Mouse (Mus musculus) embryo, embryonic 9.5 days (tissue): Measurements from ENCODE around the gene Itga8.

Experiments used
- DNase-seq: peaks from one replicate; pipeline ENCODE4 v3.0.0-alpha.2; 2017; ENCODE audit errors: extremely low spot score

The Itga8 gene

DNA sequence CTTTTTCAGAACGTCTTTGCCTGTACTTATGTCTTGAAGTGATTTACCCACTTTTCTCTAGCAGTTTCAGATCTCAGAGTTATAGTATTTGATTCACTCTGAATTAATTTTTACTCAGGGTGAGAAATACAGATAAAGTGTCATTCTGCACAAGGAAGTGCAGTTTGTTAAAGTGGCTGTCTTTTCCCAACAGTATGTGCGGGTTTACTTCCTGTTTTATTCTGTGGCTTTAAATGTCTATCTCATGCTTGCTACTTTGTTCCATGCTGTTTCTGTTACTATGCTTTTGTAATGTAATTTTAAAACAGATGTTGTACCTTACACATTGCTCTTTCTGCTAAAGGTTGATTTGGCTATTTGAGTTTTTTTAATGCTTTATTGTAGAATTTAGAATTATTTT lies 216.2 kb downstream of the Itga8 start:
- DNase-seq, result no peak

DNA sequence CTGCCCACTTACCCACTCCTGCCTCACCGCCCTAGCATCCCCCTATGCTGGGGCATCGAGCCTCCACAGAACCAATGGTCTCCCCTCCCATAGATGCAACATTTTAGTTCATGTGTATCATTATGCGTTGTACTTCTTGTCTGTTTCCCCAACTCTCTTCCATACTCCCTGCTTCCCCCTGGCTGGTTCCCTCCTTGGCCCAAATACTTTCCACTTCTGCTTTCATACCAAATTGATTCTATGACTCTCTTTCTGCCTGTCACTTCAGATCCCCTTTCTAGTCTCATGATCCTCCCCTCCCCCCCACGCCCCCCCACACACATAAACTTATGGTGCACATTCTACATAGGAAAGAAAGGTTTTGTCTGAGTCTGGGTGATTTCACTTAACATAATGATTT lies 217.4 kb downstream of the Itga8 start:
- no peak for DNase-seq

DNA sequence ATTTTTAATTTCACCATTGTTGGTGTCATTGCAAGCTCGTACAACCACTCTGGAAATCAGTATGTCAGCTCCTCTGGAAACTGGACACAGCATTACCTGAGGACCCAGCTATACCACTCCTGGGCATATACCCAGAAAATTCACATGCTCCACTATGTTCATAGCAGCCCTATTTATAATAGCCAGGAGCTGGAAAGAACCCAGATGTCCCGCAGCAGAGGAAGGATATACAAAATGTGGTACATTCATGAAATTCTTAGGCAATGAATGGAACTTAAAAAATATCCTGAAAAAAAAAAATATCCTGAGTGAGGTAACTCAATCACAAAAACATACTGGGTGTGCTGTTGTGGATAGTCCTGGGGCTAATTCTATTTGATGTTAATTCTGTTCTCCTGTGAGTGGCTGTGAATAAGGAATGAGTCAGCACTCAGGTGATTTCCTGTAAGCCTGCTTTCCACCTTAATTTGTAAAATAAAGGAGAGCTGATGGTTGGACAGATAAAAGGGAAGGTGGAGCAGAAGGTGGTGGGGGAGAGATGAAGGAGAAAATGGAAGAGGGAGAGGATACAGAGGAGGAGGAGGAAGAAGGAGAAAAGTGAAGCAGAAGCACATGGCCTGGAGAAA lies 224.3 kb downstream of the Itga8 start:
- no peak for DNase-seq

DNA sequence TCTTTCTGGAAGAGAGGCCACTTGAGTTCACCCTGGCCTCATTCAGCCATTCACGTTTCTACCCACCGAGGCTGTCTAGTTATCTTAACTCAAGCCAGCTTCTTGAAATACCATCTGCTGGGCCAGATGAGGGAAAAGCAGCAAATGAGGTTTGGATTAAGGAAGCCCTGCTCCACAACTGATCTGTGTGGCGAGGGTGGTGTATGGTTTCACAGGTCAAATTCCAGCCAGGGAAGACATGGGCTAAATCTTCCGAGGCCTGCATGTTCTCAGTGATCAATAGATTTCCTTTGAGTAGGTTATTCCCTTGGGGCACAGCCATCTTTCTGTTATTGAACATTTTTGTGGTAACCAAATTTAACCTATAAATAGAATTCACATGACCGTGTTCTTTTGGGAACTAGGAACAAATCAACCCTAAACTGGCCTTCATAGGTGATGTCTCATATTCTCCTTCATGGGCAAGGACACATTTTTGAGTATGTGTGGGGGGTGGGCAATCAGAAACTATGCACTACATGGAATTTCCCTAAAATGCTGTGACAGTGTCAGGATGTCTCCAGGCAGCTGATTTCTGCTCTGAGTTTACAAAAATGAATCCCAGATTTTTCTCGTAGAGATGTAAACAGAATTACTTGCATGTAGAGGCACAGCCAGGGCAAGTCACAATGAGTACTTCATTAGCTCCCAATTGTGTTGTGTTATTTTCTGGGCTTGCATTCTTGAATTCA lies 235.9 kb downstream of the Itga8 start:
- peak; percentile 47 for DNase-seq

DNA sequence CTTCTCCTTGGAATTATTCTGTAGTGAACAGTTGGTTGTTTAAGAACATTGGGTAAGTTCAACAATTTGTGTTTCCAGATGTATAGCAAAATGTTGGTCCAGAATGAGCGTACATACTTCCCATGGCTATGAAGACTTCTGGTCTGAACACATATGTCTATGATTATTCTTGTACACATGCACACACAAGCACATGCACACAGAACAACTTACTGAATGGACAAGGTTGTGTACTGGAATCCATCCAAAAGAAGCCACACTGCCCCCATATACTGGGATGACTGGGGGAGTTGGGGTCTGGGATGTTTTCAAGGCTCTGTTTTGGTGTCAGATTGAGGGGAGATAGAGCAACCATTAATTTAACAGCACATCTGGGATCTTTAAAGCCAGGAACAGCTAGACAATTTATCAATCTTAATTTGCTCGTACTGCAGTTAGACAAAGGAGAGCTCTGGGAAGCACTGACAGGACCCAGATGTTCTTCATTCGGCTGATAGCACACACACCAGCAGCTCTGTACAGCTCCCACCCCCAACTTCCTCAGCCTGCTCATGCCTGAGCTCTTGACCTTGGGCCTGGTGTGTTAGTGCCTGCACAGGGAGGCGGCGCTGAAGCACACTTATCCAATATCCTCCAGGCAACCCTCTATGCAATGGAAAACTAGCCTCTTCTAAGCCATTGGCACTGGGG lies 241.5 kb downstream of the Itga8 start:
- DNase-seq, result peak; percentile 60
